Mouse (Mus musculus) adrenal gland (tissue): ENCODE measurements around the gene Ephb4.

Experiments used
- intact Hi-C: fragments of 180-260 bp; cut with DNase I; formaldehyde crosslinking; loops from one replicate; pipeline ENCODE4 v1.15.1; 2025
- long read RNA-seq, 2 experiments: library from polyadenylated mRNA; unstranded; transcript quantifications; one replicate each; pipeline ENCODE4 v2.0.0; 2020; ENCODE audit warnings: borderline replicate concordance in 1 of 2; ENCODE audit not compliant: insufficient replicate concordance in 1 of 2

Gene Ephb4
- long read RNA-seq, experiment 1, full-length matches to known transcripts: 2 of 6 reads
- long read RNA-seq, experiment 1, partial matches to known transcripts: 2 of 6 reads
- long read RNA-seq, experiment 1, other reads (novel, unspliced or antisense): 2 of 6 reads
- long read RNA-seq, experiment 2, partial matches to known transcripts: 6 of 7 reads
- long read RNA-seq, experiment 2, other reads (novel, unspliced or antisense): 1 of 7 reads

DNA sequence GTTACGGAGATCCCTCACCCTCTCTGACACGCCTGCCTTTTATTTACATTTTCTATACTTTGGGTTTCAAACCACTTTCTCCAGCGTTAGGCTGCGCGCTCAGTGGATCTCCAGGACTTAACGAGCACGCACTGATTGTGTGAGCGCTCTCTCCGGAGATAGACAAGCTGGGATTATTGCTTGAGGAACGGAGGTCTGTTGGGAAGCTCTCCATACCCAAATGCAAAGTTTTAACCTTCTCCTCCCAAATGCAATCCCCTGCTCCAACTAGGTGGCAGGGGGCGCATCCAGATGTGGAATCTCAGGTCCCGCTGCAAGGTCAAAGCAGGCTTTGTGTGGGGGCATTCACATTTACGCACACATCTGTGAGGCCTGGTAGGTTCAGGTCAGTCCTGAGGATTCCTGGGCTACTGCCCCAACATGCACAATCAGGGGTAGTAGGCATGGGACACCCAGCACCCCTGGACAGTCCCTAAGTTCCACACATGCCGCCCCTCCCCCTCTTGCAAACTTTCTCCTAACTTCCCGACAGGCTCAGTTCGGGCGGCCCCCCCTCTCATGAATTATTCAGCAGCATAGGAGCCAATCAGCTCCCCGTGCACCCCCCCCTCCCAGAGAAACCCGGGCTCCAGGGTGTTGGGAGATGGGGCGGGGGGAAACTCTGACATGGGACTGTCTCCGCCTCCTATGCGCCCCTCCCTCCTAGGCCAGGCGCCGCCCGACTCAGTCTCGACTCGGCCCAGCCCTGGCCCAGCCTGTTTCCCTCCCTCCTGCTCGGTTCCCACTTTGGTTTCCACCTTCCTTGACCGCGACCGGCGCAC, at the start of gene Ephb4:
Gene Ephb4 (plus strand): TSS at position 726 of the 821 bp plus-strand sequence.
- intact Hi-C loops: no loop called here

- intact Hi-C loops: no loop called here
Measured at GRCm38 (mm10) chr5:137301253-137301652, 48.7 kb upstream of the Ephb4 start.

- intact Hi-C loops: no loop called here
Measured at GRCm38 (mm10) chr5:137303609-137304008, 46.3 kb upstream of the Ephb4 start.

GRCm38 (mm10) chr5:137304165-137304564, 45.7 kb upstream of the Ephb4 start:
- intact Hi-C loops: no loop called here

DNA sequence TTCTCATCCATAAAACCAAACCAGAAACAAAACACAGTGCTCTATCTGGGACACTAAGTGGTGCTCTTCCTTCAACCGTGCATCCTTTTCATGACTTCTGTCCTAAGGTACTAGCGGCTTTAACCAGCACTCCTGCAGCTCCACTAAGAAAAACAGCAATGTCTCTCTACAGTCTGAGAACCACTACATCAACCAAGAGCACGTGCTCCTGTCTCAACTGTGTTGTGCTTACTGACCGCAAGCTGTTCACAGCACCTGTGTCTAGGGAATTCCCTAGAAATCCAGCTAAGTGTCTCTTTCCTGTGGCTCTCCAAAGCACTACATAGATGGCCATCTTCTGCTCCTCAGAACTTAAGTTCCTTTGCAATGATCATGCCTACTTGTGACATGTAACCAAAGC, 45.1 kb upstream of the Ephb4 start:
- intact Hi-C loops: no loop called here

DNA sequence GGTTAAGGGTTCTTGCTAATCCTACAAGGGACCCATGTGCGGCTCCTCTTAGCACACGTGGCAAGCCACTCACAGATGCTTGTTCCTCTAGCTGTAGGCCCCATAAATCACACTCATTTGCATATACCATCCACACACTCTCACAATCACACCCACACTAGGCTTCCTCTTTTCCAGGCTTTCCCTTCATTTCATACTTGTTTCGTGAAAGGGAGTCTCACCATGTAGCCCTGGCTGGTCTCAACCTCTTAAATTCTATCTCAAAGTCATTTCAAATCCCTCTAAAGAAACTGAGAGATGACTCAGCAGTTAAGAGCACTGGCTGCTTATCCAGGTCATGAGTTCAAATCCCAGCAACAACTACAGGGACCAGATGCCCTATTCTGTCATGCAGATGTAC, 44.1 kb upstream of the Ephb4 start:
- intact Hi-C loops: no loop called here

DNA sequence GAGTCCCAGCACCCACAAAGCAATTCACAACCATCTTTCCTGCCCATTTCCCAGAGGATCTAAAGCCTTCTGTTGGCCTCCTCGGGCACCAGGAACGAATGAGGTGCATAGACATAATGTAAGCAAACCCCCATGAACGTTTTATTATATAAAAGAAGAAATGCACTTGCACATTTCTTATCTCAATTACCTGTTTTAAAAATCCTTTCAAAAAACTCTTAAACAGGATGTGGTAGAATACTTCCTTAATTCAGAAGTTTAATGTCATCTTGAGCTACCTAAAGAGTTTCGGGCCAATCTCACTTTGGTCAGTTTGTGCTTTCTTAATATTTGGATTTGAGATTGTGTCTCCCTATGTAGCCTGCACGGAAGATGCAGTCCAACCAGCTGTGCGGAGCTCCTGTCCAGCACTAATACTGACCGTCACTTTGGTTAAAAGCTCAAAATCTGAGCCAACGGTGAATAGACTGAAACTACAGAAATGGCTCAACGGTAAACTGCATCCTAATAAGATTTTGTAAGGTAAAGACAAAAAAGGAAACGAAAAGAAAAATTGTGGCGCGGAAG, 43.4 kb upstream of the Ephb4 start:
- intact Hi-C loops: no loop called here

GRCm38 (mm10) chr5:137307071-137307912, 42.6 kb upstream of the Ephb4 start, which contains the start of gene Srrt:
Srrt (minus strand) TSS chr5:137307674.
- intact Hi-C loops: no loop called here

GRCm38 (mm10) chr5:137308356-137308755, 41.6 kb upstream of the Ephb4 start:
- intact Hi-C loops: no loop called here

GRCm38 (mm10) chr5:137313466-137314192, 36.3 kb upstream of the Ephb4 start:
- intact Hi-C loops: no loop called here

GRCm38 (mm10) chr5:137314193-137315083, 35.5 kb upstream of the Ephb4 start, which contains the start of gene Trip6:
Trip6 (minus strand) TSS chr5:137314404.
- intact Hi-C loops: no loop called here

DNA sequence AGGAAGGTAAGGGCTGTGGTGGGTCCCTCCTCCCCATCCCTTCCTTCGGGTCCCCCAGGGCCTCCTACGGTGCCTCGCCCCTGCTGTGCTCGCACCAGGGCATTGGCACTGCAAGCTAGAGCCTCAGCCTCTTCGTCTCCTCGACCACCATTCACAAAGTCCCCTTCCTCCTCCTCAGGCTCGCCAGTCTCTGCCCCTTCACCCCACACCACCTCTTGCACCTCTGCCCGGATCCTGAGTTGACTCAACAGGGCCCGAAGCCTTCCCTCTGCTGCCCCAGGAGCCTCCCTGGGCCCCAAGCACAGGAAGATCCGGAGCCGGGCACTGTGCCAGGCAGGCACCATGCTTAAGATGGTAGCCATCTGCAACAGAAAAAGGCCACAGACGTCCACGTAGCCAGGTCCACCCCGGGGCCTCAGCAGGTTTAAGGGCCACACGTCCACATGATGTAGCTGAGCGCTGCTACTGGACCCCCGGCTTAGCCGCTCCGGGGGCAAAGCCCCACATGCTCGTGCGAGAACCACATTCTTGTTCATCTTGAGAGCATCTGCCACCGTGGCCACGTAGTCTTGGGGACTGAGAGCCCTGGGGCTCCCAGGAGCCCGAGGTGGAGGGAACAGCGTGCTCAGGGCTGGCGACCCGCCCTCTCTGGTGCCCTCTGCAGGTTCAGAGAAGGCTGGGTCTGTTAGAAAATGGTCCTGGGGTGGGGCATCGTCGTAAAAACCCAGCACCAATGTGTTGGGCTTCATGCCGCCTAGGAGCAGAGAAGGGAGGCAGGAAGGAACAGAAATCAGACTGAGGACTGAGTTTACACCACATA, 34.6 kb upstream of the Ephb4 start:
- intact Hi-C loops: no loop called here

DNA sequence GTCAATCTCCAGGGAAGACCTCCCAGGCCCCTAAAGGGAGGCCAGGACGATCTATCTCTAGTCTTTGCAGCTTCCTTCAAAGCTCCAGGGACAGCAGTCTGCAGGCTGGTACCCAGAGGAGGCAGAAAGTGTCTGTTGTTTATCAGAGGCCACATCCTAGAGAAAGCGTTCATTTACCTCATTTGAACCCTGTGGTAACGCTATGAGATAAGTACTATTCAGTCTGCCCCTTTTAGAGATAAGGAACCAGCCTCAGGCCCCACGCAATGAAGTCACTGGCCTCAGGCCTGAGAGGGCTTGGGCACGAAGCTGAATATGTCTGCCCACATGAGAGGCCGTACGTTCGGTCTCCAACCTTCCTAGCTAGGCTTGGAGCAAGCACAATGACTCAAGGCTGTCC, 32.5 kb upstream of the Ephb4 start:
- intact Hi-C loops: no loop called here

GRCm38 (mm10) chr5:137318570-137318969, 31.3 kb upstream of the Ephb4 start:
- intact Hi-C loops: no loop called here

GRCm38 (mm10) chr5:137320996-137321395, 28.9 kb upstream of the Ephb4 start:
- intact Hi-C loops: no loop called here

GRCm38 (mm10) chr5:137330910-137331309, 19.0 kb upstream of the Ephb4 start:
- intact Hi-C loops: loop anchor here (10.0 kb wide), 1 partner anchor 174 kb away; the partner anchor contains the start of gene Pop7

DNA sequence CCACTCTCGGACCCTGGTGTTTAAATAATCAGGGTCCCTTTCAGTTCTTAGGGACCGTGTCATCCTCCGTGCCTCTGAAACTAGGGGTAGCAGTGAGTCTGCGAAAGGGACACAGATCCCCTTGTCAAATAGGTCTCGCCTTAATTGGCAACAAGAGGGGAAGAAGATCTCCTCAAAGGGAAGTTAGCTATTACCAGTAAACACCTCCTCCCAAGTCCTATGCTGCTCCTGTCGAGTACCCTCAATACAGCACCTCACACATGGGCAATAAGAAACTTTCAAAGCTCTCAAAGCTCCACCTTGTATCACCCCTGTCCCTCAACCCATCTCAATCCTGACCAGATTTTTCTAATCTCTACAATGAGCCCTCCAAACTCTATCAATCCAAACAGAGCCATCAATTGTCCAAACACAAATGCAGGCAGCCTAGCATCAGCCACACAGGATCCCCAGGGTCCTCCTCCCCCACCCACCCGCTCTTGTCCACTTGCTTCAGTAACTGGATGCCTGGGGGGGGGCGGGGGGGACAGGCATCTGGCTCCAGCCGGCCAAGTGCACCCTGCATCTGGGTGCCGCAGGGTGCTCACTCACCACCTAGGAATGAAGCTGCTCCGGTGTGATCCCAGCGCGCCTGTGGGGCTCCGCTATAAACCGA, 16.9 kb upstream of the Ephb4 start:
- intact Hi-C loops: loop anchor here (10.0 kb wide), 1 partner anchor 172 kb away; the partner anchor contains the start of gene Pop7
